ENCODE assay signal across 18 mouse cellular contexts in genomic region chr7:48834989-48835626, GRCm38 (mm10). TPM values are rescaled to one million over a fixed set of nuclear protein-coding genes. Genes with fewer than 3 reads are reported as not detected.
A peak's percentile ranks its signal among the peaks of the same experiment; 100 is the strongest.
DNase-seq lines count a peak whose midpoint lies in the region; ATAC-seq and TF ChIP-seq lines count a peak whose summit lies in the region.
"Had no signal": no experiment of that assay in that cellular context is flagged by ENCODE, and none has a peak within 500 bp of the region (broad histone marks: within the 10 kb centered on the region; RNA-seq: fewer than 3 reads in every experiment).

No protein-coding gene starts in this region.

- 87% methylated on average over 12 of the region's 12 CpGs for WGBS in heart, embryonic 11.5 days (ENCODE audit: insufficient replicate concordance)
- 28% methylated on average over 12 of the region's 12 CpGs for WGBS in hindbrain, embryonic 13.5 days
- WGBS in kidney, embryonic 16.5 days, result 77% methylated on average over 12 of the region's 12 CpGs

- no peaks in the 10 kb centered on the region for H3K79me2 ChIP-seq in myocyte (ENCODE audit: control insufficient read depth, insufficient read depth)

- peaks cover 50% of the 10 kb centered on the region for H3K4me1 ChIP-seq in heart, embryonic 11.5 days (ENCODE audit: control insufficient read depth, insufficient read depth, low read length)
- H3K4me1 ChIP-seq in hindbrain, embryonic 13.5 days (replicated peaks), result peaks cover 16% of the 10 kb centered on the region
- H3K4me1 ChIP-seq in kidney, embryonic 16.5 days (ENCODE audit: insufficient read depth, low read length), result no peaks in the 10 kb centered on the region
- H3K4me1 ChIP-seq: intestine, embryonic 15.5 days had no signal

- 0 out of 2 replicates have a peak overlapping the region, but pooled peaks have one; percentile 39 for H3K9ac ChIP-seq in heart, embryonic 11.5 days (ENCODE audit: low read depth, low read length)
- H3K9ac ChIP-seq in hindbrain, embryonic 13.5 days, result no peak overlapping the region
- no peak overlapping the region for H3K9ac ChIP-seq in kidney, embryonic 16.5 days (replicated peaks; ENCODE audit: low read length)
- H3K9ac ChIP-seq: intestine, embryonic 15.5 days; lung, embryonic 15.5 days had no signal

- TF ChIP-seq POLR2A in myocyte (IDR thresholded peaks at IDR 0.05; ENCODE audit: insufficient read length, low read depth), result no peak

- ATAC-seq in heart, embryonic 11.5 days (replicated peaks; ENCODE audit: insufficient number of reproducible peaks, low FRiP score, low TSS enrichment), result no peak
- ATAC-seq in hindbrain, embryonic 13.5 days (ENCODE audit: low FRiP score), result peak; percentile 57; the same call in 1 of the 2 replicates
- no peak for ATAC-seq in kidney, embryonic 16.5 days (ENCODE audit: low FRiP score, low TSS enrichment)
- ATAC-seq: intestine, embryonic 15.5 days; Patski had no signal

- H3ac ChIP-seq in myocyte (ENCODE audit: control insufficient read depth, insufficient read length), result no peak overlapping the region

- intact Hi-C loops in heart, postnatal 25 days (cut with DNase I), result loop anchor here (5.0 kb wide), 1 partner anchor 42 kb away; no protein-coding TSS in a partner anchor

- no peak overlapping the region for H3K4me2 ChIP-seq in heart, embryonic 11.5 days
- no peak overlapping the region for H3K4me2 ChIP-seq in hindbrain, embryonic 13.5 days
- peak overlapping the region; percentile 20 for H3K4me2 ChIP-seq in myocyte (ENCODE audit: low read depth)
- H3K4me2 ChIP-seq in kidney, embryonic 16.5 days (replicated peaks; ENCODE audit: low read depth, low read length), result no peak overlapping the region
- H3K4me2 ChIP-seq: intestine, embryonic 15.5 days; lung, embryonic 15.5 days had no signal

- H3K36me3 ChIP-seq in heart, embryonic 11.5 days (ENCODE audit: control insufficient read depth, insufficient read depth, low read length), result no peaks in the 10 kb centered on the region; the same call in 1 of the 2 replicates
- no peaks in the 10 kb centered on the region for H3K36me3 ChIP-seq in hindbrain, embryonic 13.5 days
- no peaks in the 10 kb centered on the region for H3K36me3 ChIP-seq in myocyte (ENCODE audit: control insufficient read depth, insufficient read depth)
- no peaks in the 10 kb centered on the region for H3K36me3 ChIP-seq in kidney, embryonic 16.5 days (ENCODE audit: insufficient read depth, low read length)
- H3K36me3 ChIP-seq: intestine, embryonic 15.5 days; lung, embryonic 15.5 days had no signal

- no peaks in the 10 kb centered on the region for H3K27me3 ChIP-seq in heart, embryonic 11.5 days (ENCODE audit: control insufficient read depth, insufficient read depth, low read length)
- H3K27me3 ChIP-seq in hindbrain, embryonic 13.5 days, result peaks cover 95% of the 10 kb centered on the region
- H3K27me3 ChIP-seq in myocyte (ENCODE audit: control insufficient read depth, insufficient read depth, insufficient read length), result no peaks in the 10 kb centered on the region
- H3K27me3 ChIP-seq in kidney, embryonic 16.5 days (ENCODE audit: insufficient read depth, low read length), result no peaks in the 10 kb centered on the region
- H3K27me3 ChIP-seq: intestine, embryonic 15.5 days; lung, embryonic 15.5 days; Patski had no signal

- H3K27ac ChIP-seq in heart, embryonic 11.5 days (ENCODE audit: low read depth, low read length), result peak overlapping the region; percentile 41; the same call in 1 of the 2 replicates
- H3K27ac ChIP-seq in hindbrain, embryonic 13.5 days, result no peak overlapping the region; the same call in 1 of the 2 replicates
- no peak overlapping the region for H3K27ac ChIP-seq in kidney, embryonic 16.5 days (ENCODE audit: low read length)
- H3K27ac ChIP-seq: intestine, embryonic 15.5 days; left cerebral cortex, adult 2 months; lung, embryonic 15.5 days had no signal

- H3K4me3 ChIP-seq in heart, embryonic 11.5 days (ENCODE audit: low read depth, low read length), result no peak overlapping the region
- H3K4me3 ChIP-seq in hindbrain, embryonic 13.5 days, result no peak overlapping the region
- no peak overlapping the region for H3K4me3 ChIP-seq in myocyte
- H3K4me3 ChIP-seq in kidney, embryonic 16.5 days (ENCODE audit: low read length), result no peak overlapping the region
- H3K4me3 ChIP-seq: intestine, embryonic 15.5 days; left cerebral cortex, adult 2 months; lung, embryonic 15.5 days had no signal

- H3K9me3 ChIP-seq in heart, embryonic 11.5 days (replicated peaks; ENCODE audit: control insufficient read depth, low read length), result no peaks in the 10 kb centered on the region
- no peaks in the 10 kb centered on the region for H3K9me3 ChIP-seq in hindbrain, embryonic 13.5 days
- H3K9me3 ChIP-seq in kidney, embryonic 16.5 days (ENCODE audit: low read length), result no peaks in the 10 kb centered on the region
- H3K9me3 ChIP-seq: intestine, embryonic 15.5 days; lung, embryonic 15.5 days had no signal

- no peak for DNase-seq in heart, postnatal 25 days (ENCODE audit: low spot score)
- peak; percentile 62 for DNase-seq in R1 (ENCODE audit: low read depth, low spot score)
- DNase-seq in urinary bladder, adult 2 months (ENCODE audit: low spot score), result no peak
- no peak for DNase-seq in urinary bladder, adult 18-20 months (ENCODE audit: low spot score in 2 of 2)
- DNase-seq: adrenal gland, postnatal 25 days; cerebellum, adult 11 months; gastrocnemius, postnatal 10 days; kidney, postnatal 4 days; right cerebral cortex, adult 18-20 months; thymus, postnatal 14 days had no signal

TF ChIP-seq in myocyte, 11 proteins besides CTCF, POLR2A, EP300 and RAD21:
- TF ChIP-seq TCF12 (IDR thresholded peaks at IDR 0.05; ENCODE audit: insufficient read depth, poor library complexity, severe bottlenecking) (no peak), TCF3 (IDR thresholded peaks at IDR 0.05; ENCODE audit: insufficient read length, low read depth) (no peak), MYOD1 (IDR thresholded peaks at IDR 0.05; ENCODE audit: control insufficient read depth in 1 of 3, insufficient read length in 2 of 3, low read depth in 2 of 3) (no peak), REST (IDR thresholded peaks at IDR 0.05; ENCODE audit: insufficient read depth, insufficient read length) (no peak), MAX (IDR thresholded peaks at IDR 0.05; ENCODE audit: low read depth) (no peak), USF1 (IDR thresholded peaks at IDR 0.05; ENCODE audit: low read depth) (no peak), CEBPB (IDR thresholded peaks at IDR 0.05; ENCODE audit: insufficient read depth, poor library complexity, severe bottlenecking) (no peak), E2F4 (IDR thresholded peaks at IDR 0.05; ENCODE audit: insufficient read depth) (no peak), POLR2AphosphoS2 (IDR thresholded peaks at IDR 0.05; ENCODE audit: insufficient read length, low read depth) (no peak), SRF (IDR thresholded peaks at IDR 0.05; ENCODE audit: control insufficient read depth, insufficient read length, low read depth) (no peak), MYOG (IDR thresholded peaks at IDR 0.05; ENCODE audit: control insufficient read depth in 1 of 3, insufficient read depth in 1 of 3, insufficient read length in 2 of 3, low read depth in 2 of 3) (no peak)

RNA-seq across cellular contexts. Expression of gene Csrp3, which starts 12.7 kb away (rescaled TPM):
- polyA plus RNA-seq in heart, embryonic 11.5 days (2014; fragmentation: Nextera tagmentation; extraction: Ambion mirVana), result 1,436 and 1,472 TPM in 2 replicates
- total RNA-seq in heart, postnatal 25 days (2021), result 1,000 to 10,000 TPM; 2,113 to 2,237 TPM
- polyA plus RNA-seq in hindbrain, embryonic 13.5 days (2015; fragmentation: Nextera tagmentation; extraction: Ambion mirVana), result 1.4 and 2.2 TPM in 2 replicates
- polyA plus RNA-seq in myocyte (2012; fragmentation: generic; extraction: Trizol), result 158 TPM
- not detected in 2 replicates for polyA plus RNA-seq in urinary bladder, adult 2 months (2012; rRNA removed)
- 4.2 and 5.0 TPM in 2 replicates for polyA plus RNA-seq in kidney, embryonic 16.5 days (2015; fragmentation: Nextera tagmentation; extraction: Ambion mirVana)
- total RNA-seq: adrenal gland, postnatal 25 days; left cerebral cortex, adult 2 months had no signal
- polyA plus RNA-seq: Patski had no signal

RNA-seq across cellular contexts. Expression of gene E2f8, which starts 46.3 kb away (rescaled TPM):
- 20.7 and 22.7 TPM in 2 replicates for polyA plus RNA-seq in heart, embryonic 11.5 days (2014; fragmentation: Nextera tagmentation; extraction: Ambion mirVana)
- total RNA-seq in heart, postnatal 25 days (2021), result under 1 TPM; 0.75 to 0.87 TPM
- polyA plus RNA-seq in hindbrain, embryonic 13.5 days (2015; fragmentation: Nextera tagmentation; extraction: Ambion mirVana), result 3.4 and 4.0 TPM in 2 replicates
- 19.7 TPM for polyA plus RNA-seq in myocyte (2012; fragmentation: generic; extraction: Trizol)
- polyA plus RNA-seq in urinary bladder, adult 2 months (2012; rRNA removed), result 0.48 and 0.60 TPM in 2 replicates
- 16.5 and 22.4 TPM in 2 replicates for polyA plus RNA-seq in kidney, embryonic 16.5 days (2015; fragmentation: Nextera tagmentation; extraction: Ambion mirVana)

RNA-seq across cellular contexts. Expression of gene Zdhhc13, which starts 46.3 kb away (rescaled TPM):
- 36.1 and 41.8 TPM in 2 replicates for polyA plus RNA-seq in heart, embryonic 11.5 days (2014; fragmentation: Nextera tagmentation; extraction: Ambion mirVana)
- total RNA-seq in heart, postnatal 25 days (2021), result 10 to 100 TPM; 11.0 to 12.9 TPM
- polyA plus RNA-seq in hindbrain, embryonic 13.5 days (2015; fragmentation: Nextera tagmentation; extraction: Ambion mirVana), result 38.6 and 42.4 TPM in 2 replicates
- polyA plus RNA-seq in myocyte (2012; fragmentation: generic; extraction: Trizol), result 9.9 TPM
- polyA plus RNA-seq in urinary bladder, adult 2 months (2012; rRNA removed), result 36.3 and 49.5 TPM in 2 replicates
- 43.8 and 46.0 TPM in 2 replicates for polyA plus RNA-seq in kidney, embryonic 16.5 days (2015; fragmentation: Nextera tagmentation; extraction: Ambion mirVana)

Comparison
In these comparisons a context has a peak if more than half of its experiments do, and no peak if none do; other contexts are left out.
1. RNA of gene Csrp3, which starts 12.7 kb away (polyA plus RNA-seq): 1,436 to 1,472 TPM in heart, embryonic 11.5 days and 158 TPM in myocyte (single experiment); 4.2 to 5.0 TPM in kidney, embryonic 16.5 days, 1.4 to 2.2 TPM in hindbrain, embryonic 13.5 days and not detected in urinary bladder, adult 2 months; every median in the first group is over 10 times any median in the second.